Mouse (Mus musculus) lung, postnatal 0 days (tissue): ENCODE data around the gene Hnrnpul2. TPM values are rescaled to one million over a fixed set of nuclear protein-coding genes. Genes with fewer than 3 reads are reported as not detected.

ENCODE experiments used
- ATAC-seq: fragments of 200-750 bp; cut with Nextera tagmentation; 2 replicates; pipeline ENCODE4 v1.8.0; 2017; ENCODE audit warnings: moderate library complexity
- DNase-seq: peaks from one replicate; pipeline ENCODE4 v3.0.0-alpha.2; 2016; ENCODE audit warnings: low spot score
- H3K27ac ChIP-seq: fragments of 300-500 bp; sonication (generic); 2 replicates; pipeline ENCODE4 v1.5.1; 2014; ENCODE audit warnings: antibody characterized with exemption, mild to moderate bottlenecking, low read length, mixed read lengths
- H3K27me3 ChIP-seq: fragments of 300-500 bp; sonication (generic); replicated peaks from 2 replicates; pipeline ENCODE4 v1.6.1; 2014; ENCODE audit warnings: low read length, mixed read lengths; ENCODE audit not compliant: insufficient read depth
- H3K36me3 ChIP-seq: fragments of 300-500 bp; sonication (generic); 2 replicates; pipeline ENCODE4 v1.6.1; 2014; ENCODE audit warnings: low read length, mixed read lengths; ENCODE audit not compliant: insufficient read depth
- H3K4me1 ChIP-seq: fragments of 300-500 bp; sonication (generic); 2 replicates; pipeline ENCODE4 v1.6.1; 2014; ENCODE audit warnings: antibody characterized with exemption, low read depth, low read length, mixed read lengths; ENCODE audit not compliant: insufficient read depth
- H3K4me2 ChIP-seq: fragments of 300-500 bp; sonication (generic); replicated peaks from 2 replicates; pipeline ENCODE4 v1.6.1; 2014; ENCODE audit warnings: low read depth, mild to moderate bottlenecking, low read length, moderate library complexity, mixed read lengths
- H3K4me3 ChIP-seq: fragments of 300-500 bp; sonication (generic); 2 replicates; pipeline ENCODE4 v1.5.1; 2014; ENCODE audit warnings: low read depth, low read length
- H3K9ac ChIP-seq: fragments of 300-500 bp; sonication (generic); replicated peaks from 2 replicates; pipeline ENCODE4 v1.6.1; 2014; ENCODE audit warnings: low read depth, mild to moderate bottlenecking
- H3K9me3 ChIP-seq: fragments of 300-500 bp; sonication (generic); 2 replicates; pipeline ENCODE4 v1.6.1; 2016; ENCODE audit warnings: low read length, mixed read lengths
- CTCF ChIP-seq: IDR thresholded peaks from 2 replicates; pipeline ENCODE4 v1.5.1; 2016; ENCODE audit warnings: antibody characterized with exemption, mild to moderate bottlenecking
- EP300 ChIP-seq: IDR thresholded peaks from 2 replicates; pipeline ENCODE4 v1.6.1; 2016; ENCODE audit warnings: antibody characterized with exemption, mild to moderate bottlenecking, control low read depth
- WGBS: fragments of 180-500 bp; shearing (Covaris S2); extraction: QIAGEN DNeasy Blood & Tissue Kit; methylation state at CpG from one replicate; pipeline ENCODE4 v1.1.7; 2014; 5-methylcytosine and 5-hydroxymethylcytosine counted together
- polyA plus RNA-seq: library from polyadenylated mRNA; unstranded; fragments of >200 nt; fragmentation: Nextera tagmentation; extraction: Ambion mirVana; gene quantifications from 2 replicates; pipeline ENCODE4 v1.2.1, GENCODE M21; 2015

The Hnrnpul2 gene
- polyA plus RNA-seq, 1 experiment from 2014 or later, result 4.3 TPM

- peak overlapping the region; percentile 72 for H3K4me2 ChIP-seq
- TF ChIP-seq EP300, result no peak
- no peak for TF ChIP-seq CTCF
- ATAC-seq (no peak), DNase-seq (no peak)
- 60% methylated on average over 10 of the region's 10 CpGs for WGBS
- peaks cover 8% of the 10 kb centered on the region; the same call in 1 of the 2 replicates for H3K36me3 ChIP-seq
- peak overlapping the region; percentile 87 for H3K27ac ChIP-seq
- H3K9ac ChIP-seq, result peak overlapping the region; percentile 92
- peak overlapping the region; percentile 95 for H3K4me3 ChIP-seq
- no peaks in the 10 kb centered on the region for H3K9me3 ChIP-seq
- H3K27me3 ChIP-seq, result no peaks in the 10 kb centered on the region
- H3K4me1 ChIP-seq, result peaks cover 6% of the 10 kb centered on the region; the same call in 1 of the 2 replicates
These were observed 52.5 kb downstream of the Hnrnpul2 start for GRCm38 (mm10) chr19:8872266-8872840.

- no peaks in the 10 kb centered on the region for H3K9me3 ChIP-seq
- DNase-seq (no peak), ATAC-seq (no peak)
- H3K9ac ChIP-seq, result no peak overlapping the region
- no peak overlapping the region for H3K27ac ChIP-seq
- 94% methylated on average over 7 of the region's 7 CpGs for WGBS
- peaks cover 8% of the 10 kb centered on the region; the same call in 1 of the 2 replicates for H3K36me3 ChIP-seq
- H3K4me2 ChIP-seq, result no peak overlapping the region
- H3K4me3 ChIP-seq, result no peak overlapping the region
- no peaks in the 10 kb centered on the region for H3K27me3 ChIP-seq
- TF ChIP-seq CTCF, result no peak
- no peak for TF ChIP-seq EP300
- peaks cover 6% of the 10 kb centered on the region; the same call in 1 of the 2 replicates for H3K4me1 ChIP-seq
These were observed 55.2 kb downstream of the Hnrnpul2 start for GRCm38 (mm10) chr19:8875031-8875430.

DNA sequence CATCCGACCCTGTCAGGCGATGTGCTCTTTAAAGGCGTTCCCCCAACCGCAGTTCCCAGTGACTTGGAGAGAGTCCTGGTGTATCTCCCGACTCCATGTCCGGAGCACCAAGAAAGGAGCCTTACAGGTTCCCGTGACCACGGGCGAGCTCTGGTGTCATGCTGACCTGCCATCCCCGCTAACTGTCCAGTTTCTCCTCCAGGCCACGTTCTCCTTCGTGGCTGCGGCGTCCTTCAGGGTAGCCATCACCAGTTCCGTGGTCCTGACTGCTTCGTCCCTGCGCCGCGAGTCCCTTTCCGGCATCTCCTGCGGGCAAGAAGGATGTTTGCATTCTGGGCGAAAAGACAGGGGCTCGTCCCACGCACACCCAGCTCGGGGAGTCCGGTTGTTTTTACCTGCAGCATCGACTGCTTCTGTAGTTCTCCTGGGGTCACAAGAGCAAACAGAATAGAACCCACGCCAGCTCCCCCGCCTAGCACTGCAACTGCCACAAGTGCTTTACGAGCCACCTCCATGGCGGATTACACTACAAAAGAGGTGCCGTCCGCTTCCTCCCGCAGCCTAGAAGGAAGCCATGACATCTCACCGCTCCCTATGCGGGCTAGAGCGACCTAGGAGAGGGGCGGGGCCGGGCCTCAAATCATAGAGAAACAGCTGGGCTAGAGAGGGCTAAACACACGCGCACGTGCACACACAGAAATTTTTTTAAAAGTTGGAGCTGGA is 60.7 kb downstream of the Hnrnpul2 start, which contains the start of gene Uqcc3:
Gene Uqcc3, minus strand, starts transcription at position 613 of the 723 bp plus-strand sequence.
- ATAC-seq (peak; percentile 98), DNase-seq (peak; percentile 95)
- TF ChIP-seq EP300 (0 out of 2 replicates have a peak, but pooled peaks have one; percentile 12), CTCF (no peak)
- 0% methylated on average over 42 of the region's 42 CpGs for WGBS
- H3K4me2 ChIP-seq, result peak within 1 kb of the TSS; percentile 79
- no peaks in the 10 kb centered on the region for H3K4me1 ChIP-seq
- H3K9me3 ChIP-seq, result no peaks in the 10 kb centered on the region
- H3K27ac ChIP-seq, result peak within 1 kb of the TSS; percentile 91
- peak within 1 kb of the TSS; percentile 67 for H3K4me3 ChIP-seq
- 0 out of 2 replicates have a peak, but pooled peaks cover 3% of the 10 kb centered on the region for H3K36me3 ChIP-seq
- H3K27me3 ChIP-seq, result no peaks in the 10 kb centered on the region
- H3K9ac ChIP-seq, result peak within 1 kb of the TSS; percentile 89

GRCm38 (mm10) chr19:8881034-8881392 is 61.2 kb downstream of the Hnrnpul2 start:
- Histone ChIP-seq H3K27ac (no peak overlapping the region), H3K36me3 (no peaks in the 10 kb centered on the region), H3K4me3 (peak overlapping the region; percentile 67), H3K9me3 (no peaks in the 10 kb centered on the region), H3K4me1 (no peaks in the 10 kb centered on the region), H3K4me2 (peak overlapping the region; percentile 79), H3K27me3 (no peaks in the 10 kb centered on the region), H3K9ac (peak overlapping the region; percentile 89; the same call in 1 of the 2 replicates)
- ATAC-seq, result no peak; the same call in 1 of the 2 replicates
- TF ChIP-seq EP300, result no peak
- TF ChIP-seq CTCF, result no peak
- DNase-seq, result no peak
- 6% methylated on average over 3 of the region's 3 CpGs for WGBS

- no peak within 1 kb of the TSS for H3K27ac ChIP-seq
- TF ChIP-seq CTCF (no peak), EP300 (no peak)
- no peak within 1 kb of the TSS for H3K4me2 ChIP-seq
- no peak within 1 kb of the TSS for H3K4me3 ChIP-seq
- H3K36me3 ChIP-seq, result no peaks in the 10 kb centered on the region
- no peaks in the 10 kb centered on the region for H3K9me3 ChIP-seq
- no peaks in the 10 kb centered on the region for H3K27me3 ChIP-seq
- peaks cover 6% of the 10 kb centered on the region; the same call in 1 of the 2 replicates for H3K4me1 ChIP-seq
- no peak for ATAC-seq
- 75% methylated on average over 3 of the region's 3 CpGs for WGBS
- H3K9ac ChIP-seq, result no peak within 1 kb of the TSS
- DNase-seq, result no peak
These were observed 63.8 kb downstream of the Hnrnpul2 start, which contains the start of the genes Lbhd1 and Gm49403 for GRCm38 (mm10) chr19:8883616-8884015. Gene Lbhd1, plus strand, starts transcription at chr19:8883732. Gene Gm49403, plus strand, starts transcription at chr19:8883930.

Other genes starting within 250 kb of the Hnrnpul2 start
- 0.20 and 0.56 TPM in 2 replicates for gene Slc22a8, start 228.8 kb upstream of the Hnrnpul2 start, polyA plus RNA-seq
- gene Slc22a6, start 202.0 kb upstream of the Hnrnpul2 start, polyA plus RNA-seq, result not detected in 2 replicates
- gene Chrm1, start 156.2 kb upstream of the Hnrnpul2 start, polyA plus RNA-seq, result 0.14 and 0.21 TPM in 2 replicates
- gene Slc3a2, start 96.6 kb upstream of the Hnrnpul2 start, polyA plus RNA-seq, result 91.8 and 97.9 TPM in 2 replicates
- 45.3 and 48.7 TPM in 2 replicates for gene Wdr74, start 84.2 kb upstream of the Hnrnpul2 start, polyA plus RNA-seq
- gene 1700092M07Rik, start 79.3 kb upstream of the Hnrnpul2 start, polyA plus RNA-seq, result 0.75 and 0.82 TPM in 2 replicates
- 130 and 143 TPM in 2 replicates for gene Stx5a, start 78.6 kb upstream of the Hnrnpul2 start, polyA plus RNA-seq
- gene Nxf1, start 62.9 kb upstream of the Hnrnpul2 start, polyA plus RNA-seq, result 88.8 and 89.7 TPM in 2 replicates
- gene Tmem223, start 49.0 kb upstream of the Hnrnpul2 start, polyA plus RNA-seq, result 157 and 159 TPM in 2 replicates
- 114 and 127 TPM in 2 replicates for gene Tmem179b, start 45.5 kb upstream of the Hnrnpul2 start, polyA plus RNA-seq
- gene Taf6l, start 33.6 kb upstream of the Hnrnpul2 start, polyA plus RNA-seq, result 11.8 and 12.9 TPM in 2 replicates
- 110 and 123 TPM in 2 replicates for gene Polr2g, start 21.4 kb upstream of the Hnrnpul2 start, polyA plus RNA-seq
- gene Zbtb3, start 17.5 kb upstream of the Hnrnpul2 start, polyA plus RNA-seq, result 2.3 and 2.6 TPM in 2 replicates
- gene Ttc9c, start 677 bp upstream of the Hnrnpul2 start, polyA plus RNA-seq, result 21.4 and 22.8 TPM in 2 replicates
- not detected in 2 replicates for gene AC129217.1, start 9.8 kb downstream of the Hnrnpul2 start, polyA plus RNA-seq
- gene Bscl2, start 17.5 kb downstream of the Hnrnpul2 start, polyA plus RNA-seq, result 66.3 and 66.8 TPM in 2 replicates
- gene Gng3, start 19.2 kb downstream of the Hnrnpul2 start, polyA plus RNA-seq, result 0.35 and 0.46 TPM in 2 replicates
- gene Lrrn4cl, start 30.8 kb downstream of the Hnrnpul2 start, polyA plus RNA-seq, result 1.7 and 1.9 TPM in 2 replicates
- 153 and 164 TPM in 2 replicates for gene Ubxn1, start 51.5 kb downstream of the Hnrnpul2 start, polyA plus RNA-seq
- gene Uqcc3, start 60.9 kb downstream of the Hnrnpul2 start, polyA plus RNA-seq, result 75.2 and 84.3 TPM in 2 replicates
- 33.6 and 40.0 TPM in 2 replicates for gene Lbhd1, start 63.7 kb downstream of the Hnrnpul2 start, polyA plus RNA-seq
- gene Gm49403, start 63.9 kb downstream of the Hnrnpul2 start, polyA plus RNA-seq, result not detected in 2 replicates
- gene 1810009A15Rik, start 68.8 kb downstream of the Hnrnpul2 start, polyA plus RNA-seq, result 44.4 and 45.3 TPM in 2 replicates
- not detected in 2 replicates for gene Gm49416, start 68.9 kb downstream of the Hnrnpul2 start, polyA plus RNA-seq
- 16.6 and 16.7 TPM in 2 replicates for gene Ints5, start 73.0 kb downstream of the Hnrnpul2 start, polyA plus RNA-seq
- gene Ganab, start 78.1 kb downstream of the Hnrnpul2 start, polyA plus RNA-seq, result 41.4 and 45.7 TPM in 2 replicates
- gene B3gat3, start 100.4 kb downstream of the Hnrnpul2 start, polyA plus RNA-seq, result 39.5 and 39.6 TPM in 2 replicates
- 4.9 and 5.7 TPM in 2 replicates for gene Rom1, start 109.3 kb downstream of the Hnrnpul2 start, polyA plus RNA-seq
- gene Eml3, start 109.5 kb downstream of the Hnrnpul2 start, polyA plus RNA-seq, result 28.6 and 30.5 TPM in 2 replicates
- 81.8 and 84.7 TPM in 2 replicates for gene Mta2, start 121.9 kb downstream of the Hnrnpul2 start, polyA plus RNA-seq
- gene Tut1, start 133.8 kb downstream of the Hnrnpul2 start, polyA plus RNA-seq, result 12.8 and 13.6 TPM in 2 replicates
- 153 and 159 TPM in 2 replicates for gene Eef1g, start 147.0 kb downstream of the Hnrnpul2 start, polyA plus RNA-seq
- gene Ahnak, start 169.3 kb downstream of the Hnrnpul2 start, polyA plus RNA-seq, result 151 and 163 TPM in 2 replicates